Mouse (Mus musculus) liver, adult 2 months (tissue): ENCODE data around the gene Kdm6b.

Experiments
- CTCF ChIP-seq: fragments of 200-500 bp; IDR thresholded peaks from 2 replicates; pipeline ENCODE4 v1.5.1; 2011; ENCODE audit warnings: low read depth, low read length, control low read depth
- POLR2A ChIP-seq: fragments of 200-500 bp; IDR thresholded peaks from 2 replicates; pipeline ENCODE4 v1.6.1; 2011; ENCODE audit warnings: low read length, control low read depth; ENCODE audit not compliant: insufficient read depth; ENCODE audit errors: extremely low read depth

GRCm38 (mm10) chr11:69415327-69415667, 1.8 kb upstream of the Kdm6b start:
- TF ChIP-seq CTCF (peak; percentile 51), POLR2A (no peak)
